ENCODE assay signal across 8 mouse cellular contexts in genomic region chr9:35198945-35199771, GRCm38 (mm10). TPM values are rescaled to one million over a fixed set of nuclear protein-coding genes. Genes with fewer than 3 reads are reported as not detected.
DNase-seq lines count a peak whose midpoint lies in the region; ATAC-seq and TF ChIP-seq lines count a peak whose summit lies in the region.

No protein-coding gene starts in this region.

- no peak for TF ChIP-seq CTCF in spleen, adult 2 months (IDR thresholded peaks at IDR 0.05; ENCODE audit: extremely low read depth, insufficient read depth, insufficient read length, insufficient replicate concordance)

- no peaks in the 10 kb centered on the region for H3K79me2 ChIP-seq in myocyte (ENCODE audit: control insufficient read depth, insufficient read depth)

- H3K27me3 ChIP-seq in spleen, adult 2 months (ENCODE audit: control insufficient read depth, insufficient read depth, low read length), result no peaks in the 10 kb centered on the region
- H3K27me3 ChIP-seq in intestine, embryonic 15.5 days (replicated peaks), result no peaks in the 10 kb centered on the region
- H3K27me3 ChIP-seq in myocyte (ENCODE audit: control insufficient read depth, insufficient read depth, insufficient read length), result no peaks in the 10 kb centered on the region

- no peaks in the 10 kb centered on the region for H3K36me3 ChIP-seq in spleen, adult 2 months (ENCODE audit: control insufficient read depth, insufficient read depth, low read length)
- no peaks in the 10 kb centered on the region for H3K36me3 ChIP-seq in intestine, embryonic 15.5 days
- H3K36me3 ChIP-seq in myocyte (ENCODE audit: control insufficient read depth, insufficient read depth), result no peaks in the 10 kb centered on the region

- peak overlapping the region; percentile 83 for H3K4me2 ChIP-seq in intestine, embryonic 15.5 days (replicated peaks)
- H3K4me2 ChIP-seq in myocyte (ENCODE audit: low read depth), result peak overlapping the region; percentile 84

- DNase-seq in cerebellum, postnatal 10 days, result no peak
- DNase-seq in spleen, adult 2 months (ENCODE audit: low read depth in 1 of 2, low spot score in 2 of 2), result no peak
- DNase-seq in spleen, adult 18-20 months, result no peak
- no peak for DNase-seq in B cell, adult 2 months
- no peak for DNase-seq in adrenal gland, postnatal 25 days

- H3ac ChIP-seq in myocyte (ENCODE audit: control insufficient read depth, insufficient read length), result peak overlapping the region; percentile 41

- peak overlapping the region; percentile 34; the same call in 1 of the 2 replicates for H3K27ac ChIP-seq in spleen, adult 2 months (ENCODE audit: insufficient read depth, low read length)
- H3K27ac ChIP-seq in intestine, embryonic 15.5 days, result peak overlapping the region; percentile 56

- no peaks in the 10 kb centered on the region for H3K9me3 ChIP-seq in intestine, embryonic 15.5 days

- H3K9ac ChIP-seq in intestine, embryonic 15.5 days, result peak overlapping the region; percentile 85

- H3K4me3 ChIP-seq in spleen, adult 2 months (ENCODE audit: extremely low read depth, insufficient read depth, insufficient read length), result peak overlapping the region; percentile 64
- H3K4me3 ChIP-seq in intestine, embryonic 15.5 days (replicated peaks), result peak overlapping the region; percentile 73
- H3K4me3 ChIP-seq in myocyte, result peak overlapping the region; percentile 72

- H3K4me1 ChIP-seq in spleen, adult 2 months (ENCODE audit: control insufficient read depth, insufficient read depth, insufficient read length), result peaks cover 8% of the 10 kb centered on the region
- peaks cover 13% of the 10 kb centered on the region; the same call in 1 of the 2 replicates for H3K4me1 ChIP-seq in intestine, embryonic 15.5 days (replicated peaks)

- WGBS in spleen, adult 2 months, result 26% methylated on average over 18 of the region's 18 CpGs
- WGBS in intestine, embryonic 15.5 days, result 22% methylated on average over 18 of the region's 18 CpGs

- ATAC-seq in cerebellum, adult (ENCODE audit: insufficient number of reproducible peaks, low FRiP score, low TSS enrichment), result peak; percentile 49; the same call in 1 of the 2 replicates
- peak; percentile 75 for ATAC-seq in intestine, embryonic 15.5 days

- no peak for TF ChIP-seq POLR2A in spleen, adult 2 months (IDR thresholded peaks at IDR 0.05; ENCODE audit: low read depth, low read length)
- no peak for TF ChIP-seq POLR2A in myocyte (IDR thresholded peaks at IDR 0.05; ENCODE audit: insufficient read length, low read depth)

TF ChIP-seq in myocyte, 11 proteins besides CTCF, POLR2A, EP300 and RAD21:
- TF ChIP-seq SRF (IDR thresholded peaks at IDR 0.05; ENCODE audit: control insufficient read depth, insufficient read length, low read depth), result no peak
- TF ChIP-seq TCF12 (IDR thresholded peaks at IDR 0.05; ENCODE audit: insufficient read depth, poor library complexity, severe bottlenecking), result no peak
- TF ChIP-seq MAX (IDR thresholded peaks at IDR 0.05; ENCODE audit: low read depth), result no peak
- no peak for TF ChIP-seq E2F4 (IDR thresholded peaks at IDR 0.05; ENCODE audit: insufficient read depth)
- TF ChIP-seq MYOD1 (IDR thresholded peaks at IDR 0.05; ENCODE audit: control insufficient read depth in 1 of 3, insufficient read length in 2 of 3, low read depth in 2 of 3), result no peak
- no peak for TF ChIP-seq TCF3 (IDR thresholded peaks at IDR 0.05; ENCODE audit: insufficient read length, low read depth)
- no peak for TF ChIP-seq REST (IDR thresholded peaks at IDR 0.05; ENCODE audit: insufficient read depth, insufficient read length)
- no peak for TF ChIP-seq USF1 (IDR thresholded peaks at IDR 0.05; ENCODE audit: low read depth)
- TF ChIP-seq POLR2AphosphoS2 (IDR thresholded peaks at IDR 0.05; ENCODE audit: insufficient read length, low read depth), result no peak
- no peak for TF ChIP-seq CEBPB (IDR thresholded peaks at IDR 0.05; ENCODE audit: insufficient read depth, poor library complexity, severe bottlenecking)
- TF ChIP-seq MYOG (IDR thresholded peaks at IDR 0.05; ENCODE audit: control insufficient read depth in 1 of 3, insufficient read depth in 1 of 3, insufficient read length in 2 of 3, low read depth in 2 of 3), result no peak

RNA-seq across cellular contexts. Expression of gene Srpr, which starts 0.8 kb away (rescaled TPM):
- polyA plus RNA-seq in spleen, adult 2 months (2012; rRNA removed), result 34.0 and 35.3 TPM in 2 replicates
- polyA plus RNA-seq in intestine, embryonic 15.5 days (2015; fragmentation: Nextera tagmentation; extraction: Ambion mirVana), result 135 and 137 TPM in 2 replicates
- polyA plus RNA-seq in myocyte (2012; fragmentation: generic; extraction: Trizol), result 103 TPM
- 138 and 153 TPM in 2 replicates for total RNA-seq in adrenal gland, postnatal 25 days (2021)

RNA-seq across cellular contexts. Expression of gene Tirap, which starts 0.9 kb away (rescaled TPM):
- 9.2 and 12.6 TPM in 2 replicates for polyA plus RNA-seq in spleen, adult 2 months (2012; rRNA removed)
- 13.2 and 13.9 TPM in 2 replicates for polyA plus RNA-seq in intestine, embryonic 15.5 days (2015; fragmentation: Nextera tagmentation; extraction: Ambion mirVana)
- polyA plus RNA-seq in myocyte (2012; fragmentation: generic; extraction: Trizol), result 5.0 TPM
- 7.6 and 10.7 TPM in 2 replicates for total RNA-seq in adrenal gland, postnatal 25 days (2021)

RNA-seq across cellular contexts. Expression of gene Foxred1, which starts 11.7 kb away (rescaled TPM):
- polyA plus RNA-seq in spleen, adult 2 months (2012; rRNA removed), result 16.3 and 16.6 TPM in 2 replicates
- polyA plus RNA-seq in intestine, embryonic 15.5 days (2015; fragmentation: Nextera tagmentation; extraction: Ambion mirVana), result 42.0 and 42.4 TPM in 2 replicates
- 18.6 TPM for polyA plus RNA-seq in myocyte (2012; fragmentation: generic; extraction: Trizol)
- 46.6 and 57.8 TPM in 2 replicates for total RNA-seq in adrenal gland, postnatal 25 days (2021)

RNA-seq across cellular contexts. Expression of gene Dcps, which starts 23.3 kb away (rescaled TPM):
- 27.0 and 36.0 TPM in 2 replicates for polyA plus RNA-seq in spleen, adult 2 months (2012; rRNA removed)
- polyA plus RNA-seq in intestine, embryonic 15.5 days (2015; fragmentation: Nextera tagmentation; extraction: Ambion mirVana), result 86.1 and 87.1 TPM in 2 replicates
- 72.8 TPM for polyA plus RNA-seq in myocyte (2012; fragmentation: generic; extraction: Trizol)
- 20.0 and 27.3 TPM in 2 replicates for total RNA-seq in adrenal gland, postnatal 25 days (2021)
